Mouse (Mus musculus) adrenal gland, postnatal 10 days (tissue): ENCODE data around the gene Ppm1h. TPM values are rescaled to one million over a fixed set of nuclear protein-coding genes. Genes with fewer than 3 reads are reported as not detected.

Experiments used
- DNase-seq: peaks from one replicate; pipeline ENCODE4 v3.0.0; 2021; ENCODE audit warnings: mixed read lengths
- microRNA-seq: library from miRNA; unstranded; fragments of <30 nt; microRNA quantifications from one replicate; pipeline ENCODE4 v1.2.0, GENCODE M21; 2021
- total RNA-seq, 2 experiments: library from RNA; stranded (reverse); gene quantifications; 2 replicates each; pipeline ENCODE4 v1.2.3; 2021

The Ppm1h gene
- total RNA-seq, 2 experiments from 2014 or later = 13.0 to 15.7 TPM

GRCm38 (mm10) chr10:122982909-122983578 lies 304.5 kb downstream of the Ppm1h start:
- DNase-seq = no peak

- DNase-seq = no peak
Observed at GRCm38 (mm10) chr10:122983579-122984530, 305.3 kb downstream of the Ppm1h start.

- DNase-seq = no peak
Observed at GRCm38 (mm10) chr10:122984531-122985251, 306.1 kb downstream of the Ppm1h start.

GRCm38 (mm10) chr10:122985252-122985514 lies 306.6 kb downstream of the Ppm1h start:
- DNase-seq = no peak

GRCm38 (mm10) chr10:122985515-122986319 lies 307.2 kb downstream of the Ppm1h start:
- DNase-seq = peak; percentile 89

GRCm38 (mm10) chr10:122986320-122987225 lies 308.0 kb downstream of the Ppm1h start:
- peak; percentile 86 for DNase-seq

- DNase-seq = peak; percentile 50
Observed at GRCm38 (mm10) chr10:122987671-122988128, 309.1 kb downstream of the Ppm1h start.

GRCm38 (mm10) chr10:122988372-122988771 lies 309.8 kb downstream of the Ppm1h start:
- no peak for DNase-seq

- DNase-seq = no peak
Observed at GRCm38 (mm10) chr10:122989916-122990315, 311.4 kb downstream of the Ppm1h start.

- no peak for DNase-seq
Observed at GRCm38 (mm10) chr10:122990606-122991005, 312.0 kb downstream of the Ppm1h start.

GRCm38 (mm10) chr10:122991053-122991452 lies 312.5 kb downstream of the Ppm1h start:
- DNase-seq = no peak

- no peak for DNase-seq
Observed at GRCm38 (mm10) chr10:122991648-122992047, 313.1 kb downstream of the Ppm1h start.

GRCm38 (mm10) chr10:122994402-122995107 lies 316.0 kb downstream of the Ppm1h start:
- no peak for DNase-seq

Small RNA genes lying within 50 kb of the gene (microRNA-seq; reads per million reads assigned to microRNA genes)
- not detected for gene Mir6412
- gene Mir8104 = not detected
- 62,179 reads per million, percentile 99 among the genes with 10 or more reads in this experiment for gene Mirlet7i

Other genes with a start within 250 kb of the Ppm1h start
- gene Avpr1a, start 230.3 kb upstream of the Ppm1h start, total RNA-seq = 10 to 100 TPM in 1 of 2 experiments, 1 to 10 TPM in 1; 6.1 to 12.1 TPM